7 mouse cellular contexts compared by ENCODE assay signal in the genomic region with DNA sequence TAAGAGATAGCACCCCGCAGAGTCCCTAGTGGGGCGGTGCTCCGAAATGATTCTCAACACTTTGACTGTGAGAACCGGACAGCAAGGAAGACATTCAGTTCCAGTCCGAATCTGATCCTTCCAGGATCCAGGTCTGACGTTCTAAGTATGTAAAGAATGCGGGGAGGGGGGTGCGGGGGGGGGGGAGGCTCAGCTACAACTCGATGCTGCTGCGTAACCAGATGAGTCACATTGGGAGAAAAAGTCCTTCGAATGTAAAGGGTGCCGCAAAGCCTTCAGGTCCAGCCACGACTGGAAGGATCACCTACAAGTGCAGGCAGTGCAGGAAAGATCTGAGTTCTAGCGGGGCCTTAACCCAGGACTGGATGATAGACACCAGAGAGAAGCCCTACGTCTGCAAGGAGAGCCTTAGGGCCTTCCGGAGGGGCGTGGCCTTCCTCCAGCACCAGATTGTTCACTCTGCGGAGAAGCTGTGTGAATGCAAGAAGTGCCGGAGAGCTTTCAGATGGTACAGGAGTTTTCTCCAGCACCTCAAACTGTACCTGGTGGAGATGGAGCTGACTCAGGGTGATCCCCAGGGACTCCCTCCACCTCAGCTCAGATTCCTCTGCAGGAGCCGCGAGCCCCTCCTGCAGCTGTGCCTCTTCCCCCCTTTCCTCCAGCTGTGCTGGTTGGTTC. TPM values are rescaled to one million over a fixed set of nuclear protein-coding genes. Genes with fewer than 3 reads are reported as not detected.
DNase-seq lines count a peak whose midpoint lies in the region; ATAC-seq and TF ChIP-seq lines count a peak whose summit lies in the region.

No protein-coding gene starts in this region.

- H3K9ac ChIP-seq in ES-Bruce4 (ENCODE audit: low read depth, poor library complexity, severe bottlenecking), result no peak overlapping the region
- H3K9ac ChIP-seq in forebrain, postnatal 0 days, result 0 out of 2 replicates have a peak overlapping the region, but pooled peaks have one; percentile 28
- H3K9ac ChIP-seq in hindbrain, embryonic 12.5 days, result peak overlapping the region; percentile 52
- peak overlapping the region; percentile 74 for H3K9ac ChIP-seq in limb, embryonic 13.5 days
- peak overlapping the region; percentile 37; the same call in 1 of the 2 replicates for H3K9ac ChIP-seq in midbrain, embryonic 12.5 days (replicated peaks)
- H3K9ac ChIP-seq in stomach, postnatal 0 days (ENCODE audit: low read length), result peak overlapping the region; percentile 64

- no peaks in the 10 kb centered on the region for H3K36me3 ChIP-seq in ES-Bruce4 (ENCODE audit: control insufficient read depth, insufficient read depth, low read length, poor library complexity, severe bottlenecking)
- H3K36me3 ChIP-seq in forebrain, postnatal 0 days (ENCODE audit: insufficient read depth), result no peaks in the 10 kb centered on the region
- no peaks in the 10 kb centered on the region for H3K36me3 ChIP-seq in hindbrain, embryonic 12.5 days
- no peaks in the 10 kb centered on the region for H3K36me3 ChIP-seq in limb, embryonic 13.5 days
- H3K36me3 ChIP-seq in midbrain, embryonic 12.5 days, result no peaks in the 10 kb centered on the region
- H3K36me3 ChIP-seq in stomach, postnatal 0 days (ENCODE audit: control insufficient read depth, insufficient read depth, low read length), result no peaks in the 10 kb centered on the region

- peak overlapping the region; percentile 52 for H3K4me2 ChIP-seq in forebrain, postnatal 0 days (ENCODE audit: low read depth)
- H3K4me2 ChIP-seq in hindbrain, embryonic 12.5 days (replicated peaks), result peak overlapping the region; percentile 60
- H3K4me2 ChIP-seq in limb, embryonic 13.5 days (replicated peaks), result peak overlapping the region; percentile 86
- peak overlapping the region; percentile 55 for H3K4me2 ChIP-seq in midbrain, embryonic 12.5 days (replicated peaks)
- H3K4me2 ChIP-seq in stomach, postnatal 0 days (replicated peaks; ENCODE audit: low read depth), result peak overlapping the region; percentile 80

- peak overlapping the region; percentile 72 for H3K27ac ChIP-seq in ES-Bruce4 (ENCODE audit: insufficient read depth, low read length)
- H3K27ac ChIP-seq in forebrain, postnatal 0 days (ENCODE audit: low read depth, low read length), result peak overlapping the region; percentile 29; the same call in 1 of the 2 replicates
- peak overlapping the region; percentile 77 for H3K27ac ChIP-seq in hindbrain, embryonic 12.5 days
- H3K27ac ChIP-seq in limb, embryonic 13.5 days, result peak overlapping the region; percentile 83
- peak overlapping the region; percentile 67 for H3K27ac ChIP-seq in midbrain, embryonic 12.5 days (replicated peaks)
- H3K27ac ChIP-seq in stomach, postnatal 0 days (replicated peaks), result peak overlapping the region; percentile 88

- ATAC-seq in activated CD4-positive, CD25-positive, alpha-beta regulatory T cell, adult 4 months, result peak; percentile 51
- peak; percentile 36 for ATAC-seq in forebrain, postnatal 0 days
- peak; percentile 57 for ATAC-seq in hindbrain, embryonic 12.5 days (ENCODE audit: low FRiP score)
- peak; percentile 83; the same call in 1 of the 2 replicates for ATAC-seq in limb, embryonic 13.5 days (ENCODE audit: low FRiP score, low read depth)
- ATAC-seq in midbrain, embryonic 12.5 days (ENCODE audit: low FRiP score, low read depth), result peak; percentile 52
- peak; percentile 65 for ATAC-seq in stomach, postnatal 0 days (ENCODE audit: low FRiP score, low TSS enrichment)

- H3K27me3 ChIP-seq in ES-Bruce4 (ENCODE audit: control insufficient read depth, insufficient read depth, low read length, poor library complexity, severe bottlenecking), result no peaks in the 10 kb centered on the region
- H3K27me3 ChIP-seq in forebrain, postnatal 0 days (ENCODE audit: insufficient read depth, low read length), result no peaks in the 10 kb centered on the region
- 0 out of 2 replicates have a peak, but pooled peaks cover 3% of the 10 kb centered on the region for H3K27me3 ChIP-seq in hindbrain, embryonic 12.5 days
- no peaks in the 10 kb centered on the region for H3K27me3 ChIP-seq in limb, embryonic 13.5 days
- H3K27me3 ChIP-seq in midbrain, embryonic 12.5 days, result 0 out of 2 replicates have a peak, but pooled peaks cover 5% of the 10 kb centered on the region
- no peaks in the 10 kb centered on the region for H3K27me3 ChIP-seq in stomach, postnatal 0 days (ENCODE audit: control insufficient read depth, insufficient read depth, low read length)

- H3K9me3 ChIP-seq in ES-Bruce4 (replicated peaks; ENCODE audit: control insufficient read depth, insufficient read depth, low read length, poor library complexity, severe bottlenecking), result no peaks in the 10 kb centered on the region
- H3K9me3 ChIP-seq in forebrain, postnatal 0 days (ENCODE audit: low read length), result no peaks in the 10 kb centered on the region
- H3K9me3 ChIP-seq in hindbrain, embryonic 12.5 days (replicated peaks), result no peaks in the 10 kb centered on the region
- H3K9me3 ChIP-seq in limb, embryonic 13.5 days, result no peaks in the 10 kb centered on the region
- H3K9me3 ChIP-seq in midbrain, embryonic 12.5 days, result no peaks in the 10 kb centered on the region
- H3K9me3 ChIP-seq in stomach, postnatal 0 days (ENCODE audit: control insufficient read depth, low read length), result no peaks in the 10 kb centered on the region

- WGBS in forebrain, postnatal 0 days, result 28% methylated on average over 21 of the region's 21 CpGs
- WGBS in hindbrain, embryonic 12.5 days, result 23% methylated on average over 21 of the region's 21 CpGs
- 19% methylated on average over 21 of the region's 21 CpGs for WGBS in limb, embryonic 13.5 days
- WGBS in midbrain, embryonic 12.5 days, result 21% methylated on average over 20 of the region's 21 CpGs
- 13% methylated on average over 21 of the region's 21 CpGs for WGBS in stomach, postnatal 0 days

- no peaks in the 10 kb centered on the region for H3K4me1 ChIP-seq in ES-Bruce4 (ENCODE audit: control insufficient read depth, insufficient read depth, low read length)
- peaks cover 7% of the 10 kb centered on the region; the same call in 1 of the 2 replicates for H3K4me1 ChIP-seq in forebrain, postnatal 0 days (ENCODE audit: insufficient read depth)
- peaks cover 18% of the 10 kb centered on the region for H3K4me1 ChIP-seq in hindbrain, embryonic 12.5 days
- peaks cover 21% of the 10 kb centered on the region for H3K4me1 ChIP-seq in limb, embryonic 13.5 days
- H3K4me1 ChIP-seq in midbrain, embryonic 12.5 days, result peaks cover 22% of the 10 kb centered on the region
- H3K4me1 ChIP-seq in stomach, postnatal 0 days (replicated peaks; ENCODE audit: control insufficient read depth, insufficient read depth), result no peaks in the 10 kb centered on the region; the same call in 1 of the 2 replicates

- DNase-seq in forebrain, postnatal 0 days, result no peak
- peak; percentile 64 for DNase-seq in stomach, postnatal 0 days (ENCODE audit: low spot score)

- TF ChIP-seq EP300 in ES-Bruce4 (IDR thresholded peaks at IDR 0.05; ENCODE audit: insufficient read depth, low read depth, low read length), result peak; percentile 60; the same call in 1 of the 2 replicates
- TF ChIP-seq EP300 in stomach, postnatal 0 days (optimal IDR thresholded peaks at IDR 0.05), result no peak

- no peak for TF ChIP-seq POLR2A in ES-Bruce4 (IDR thresholded peaks at IDR 0.05; ENCODE audit: insufficient read depth, low read length)

- H3K4me3 ChIP-seq in ES-Bruce4 (ENCODE audit: low read depth, low read length), result peak overlapping the region; percentile 54
- H3K4me3 ChIP-seq in forebrain, postnatal 0 days (ENCODE audit: low read depth, low read length), result no peak overlapping the region
- H3K4me3 ChIP-seq in hindbrain, embryonic 12.5 days, result peak overlapping the region; percentile 26
- H3K4me3 ChIP-seq in limb, embryonic 13.5 days, result peak overlapping the region; percentile 47
- H3K4me3 ChIP-seq in midbrain, embryonic 12.5 days, result peak overlapping the region; percentile 24
- peak overlapping the region; percentile 40 for H3K4me3 ChIP-seq in stomach, postnatal 0 days (ENCODE audit: low read depth, low read length)

- no peak for TF ChIP-seq CTCF in ES-Bruce4 (IDR thresholded peaks at IDR 0.05; ENCODE audit: low read depth, low read length)
- TF ChIP-seq CTCF in forebrain, postnatal 0 days (IDR thresholded peaks at IDR 0.05; ENCODE audit: low read depth), result no peak
- no peak for TF ChIP-seq CTCF in stomach, postnatal 0 days (IDR thresholded peaks at IDR 0.05; ENCODE audit: low read depth)

RNA-seq across cellular contexts. Expression of a gene that starts 10.8 kb away (rescaled TPM):
- polyA plus RNA-seq in ES-Bruce4 (2011; ENCODE audit: insufficient read depth, insufficient read length, low read depth, missing spikeins), result 1,004 and 1,061 TPM in 2 replicates
- 1,000 to 10,000 TPM; 2,156 to 2,621 TPM for polyA plus RNA-seq in activated CD4-positive, CD25-positive, alpha-beta regulatory T cell, adult 4 months (2017; shearing (Covaris generic))
- total RNA-seq in forebrain, postnatal 0 days (2014; rRNA removed), result 449 and 763 TPM in 2 replicates
- 491 and 597 TPM in 2 replicates for polyA plus RNA-seq in forebrain, postnatal 0 days (2015; fragmentation: Nextera tagmentation; extraction: Ambion mirVana)
- 564 and 574 TPM in 2 replicates for polyA plus RNA-seq in hindbrain, embryonic 12.5 days (2016; fragmentation: Nextera tagmentation; extraction: Ambion mirVana)
- polyA plus RNA-seq in limb, embryonic 13.5 days (2015; fragmentation: Nextera tagmentation; extraction: Ambion mirVana), result 791 and 827 TPM in 2 replicates
- polyA plus RNA-seq in midbrain, embryonic 12.5 days (2016; fragmentation: Nextera tagmentation; extraction: Ambion mirVana), result 583 and 600 TPM in 2 replicates
- 742 and 777 TPM in 2 replicates for polyA plus RNA-seq in stomach, postnatal 0 days (2015; fragmentation: Nextera tagmentation; extraction: Ambion mirVana)

RNA-seq across cellular contexts. Expression of a gene that starts 42.5 kb away (rescaled TPM):
- 0.58 and 1.3 TPM in 2 replicates for polyA plus RNA-seq in ES-Bruce4 (2011; ENCODE audit: insufficient read depth, insufficient read length, low read depth, missing spikeins)
- polyA plus RNA-seq in activated CD4-positive, CD25-positive, alpha-beta regulatory T cell, adult 4 months (2017; shearing (Covaris generic)), result under 1 TPM in 1 of 2 experiments, not detected in 1; 0.12 TPM
- total RNA-seq in forebrain, postnatal 0 days (2014; rRNA removed), result 3.6 and 5.5 TPM in 2 replicates
- 3.6 and 3.7 TPM in 2 replicates for polyA plus RNA-seq in forebrain, postnatal 0 days (2015; fragmentation: Nextera tagmentation; extraction: Ambion mirVana)
- 1.1 and 1.3 TPM in 2 replicates for polyA plus RNA-seq in hindbrain, embryonic 12.5 days (2016; fragmentation: Nextera tagmentation; extraction: Ambion mirVana)
- 1.3 and 2.2 TPM in 2 replicates for polyA plus RNA-seq in limb, embryonic 13.5 days (2015; fragmentation: Nextera tagmentation; extraction: Ambion mirVana)
- polyA plus RNA-seq in midbrain, embryonic 12.5 days (2016; fragmentation: Nextera tagmentation; extraction: Ambion mirVana), result 0.25 and 0.43 TPM in 2 replicates
- polyA plus RNA-seq in stomach, postnatal 0 days (2015; fragmentation: Nextera tagmentation; extraction: Ambion mirVana), result 2.1 and 2.3 TPM in 2 replicates

Comparison
In these comparisons a context has a peak if more than half of its experiments do, and no peak if none do; other contexts are left out.
1. H3K27ac ChIP-seq: peak in every context shown above with its lines; median percentile 88 in stomach, postnatal 0 days; 83 in limb, embryonic 13.5 days; 77 in hindbrain, embryonic 12.5 days; 72 in ES-Bruce4; 67 in midbrain, embryonic 12.5 days; 29 in forebrain, postnatal 0 days.